Mouse (Mus musculus) left cerebral cortex, postnatal 10 days (tissue): ENCODE measurements around the gene Pitx2. TPM values are rescaled to one million over a fixed set of nuclear protein-coding genes. Genes with fewer than 3 reads are reported as not detected.

Experiments used
- DNase-seq, 2 experiments: peaks; one replicate each; pipeline ENCODE4 v3.0.0; 2021 to 2022; ENCODE audit warnings: low spot score in 2 of 2, mixed read lengths in 1 of 2; ENCODE audit errors: extremely low spot score in 1 of 2
- intact Hi-C: fragments of 180-260 bp; cut with DNase I; formaldehyde crosslinking; loops from one replicate; pipeline ENCODE4 v1.15.1; 2025
- total RNA-seq, 2 experiments: library from RNA; stranded (reverse); gene quantifications; 2 replicates each; pipeline ENCODE4 v1.2.3; 2021

Gene Pitx2
- total RNA-seq, 2 experiments from 2014 or later, result not detected

GRCm38 (mm10) chr3:129225577-129226289 is 26.1 kb downstream of the Pitx2 start:
- no peak for DNase-seq
- intact Hi-C loops, result no loop called here

- intact Hi-C loops, result no loop called here
- DNase-seq, result no peak
These were observed 27.0 kb downstream of the Pitx2 start for GRCm38 (mm10) chr3:129226681-129227080.

- intact Hi-C loops, result no loop called here
- DNase-seq, result no peak
These were observed 27.7 kb downstream of the Pitx2 start for GRCm38 (mm10) chr3:129227331-129227730.

- intact Hi-C loops, result no loop called here
- no peak for DNase-seq
These were observed 38.3 kb downstream of the Pitx2 start for GRCm38 (mm10) chr3:129238010-129238409.

GRCm38 (mm10) chr3:129238664-129239258 is 39.1 kb downstream of the Pitx2 start:
- intact Hi-C loops, result no loop called here
- DNase-seq, result no peak

- no peak for DNase-seq
- intact Hi-C loops, result no loop called here
These were observed 51.3 kb downstream of the Pitx2 start for GRCm38 (mm10) chr3:129250997-129251396.

- intact Hi-C loops, result no loop called here
- peak in 1 of 2 experiments; percentile 22 for DNase-seq
These were observed 54.6 kb downstream of the Pitx2 start for GRCm38 (mm10) chr3:129254246-129254645.

- no peak for DNase-seq
- intact Hi-C loops, result no loop called here
These were observed 56.6 kb downstream of the Pitx2 start for GRCm38 (mm10) chr3:129256283-129256682.

GRCm38 (mm10) chr3:129256766-129257165 is 57.1 kb downstream of the Pitx2 start:
- no peak for DNase-seq
- intact Hi-C loops, result no loop called here

GRCm38 (mm10) chr3:129258497-129258896 is 58.8 kb downstream of the Pitx2 start:
- DNase-seq, result no peak
- intact Hi-C loops, result no loop called here

Other genes with a start within 250 kb of the Pitx2 start
- gene Enpep, start 132.8 kb downstream of the Pitx2 start, total RNA-seq, result 1 to 10 TPM; 1.3 to 2.3 TPM